Mouse (Mus musculus): ENCODE measurements around the gene Rnf31. TPM values are rescaled to one million over a fixed set of nuclear protein-coding genes. Genes with fewer than 3 reads are reported as not detected.

The Rnf31 gene
- polyA plus RNA-seq, 1 experiment from 2014 or later = 18.1 TPM

DNA sequence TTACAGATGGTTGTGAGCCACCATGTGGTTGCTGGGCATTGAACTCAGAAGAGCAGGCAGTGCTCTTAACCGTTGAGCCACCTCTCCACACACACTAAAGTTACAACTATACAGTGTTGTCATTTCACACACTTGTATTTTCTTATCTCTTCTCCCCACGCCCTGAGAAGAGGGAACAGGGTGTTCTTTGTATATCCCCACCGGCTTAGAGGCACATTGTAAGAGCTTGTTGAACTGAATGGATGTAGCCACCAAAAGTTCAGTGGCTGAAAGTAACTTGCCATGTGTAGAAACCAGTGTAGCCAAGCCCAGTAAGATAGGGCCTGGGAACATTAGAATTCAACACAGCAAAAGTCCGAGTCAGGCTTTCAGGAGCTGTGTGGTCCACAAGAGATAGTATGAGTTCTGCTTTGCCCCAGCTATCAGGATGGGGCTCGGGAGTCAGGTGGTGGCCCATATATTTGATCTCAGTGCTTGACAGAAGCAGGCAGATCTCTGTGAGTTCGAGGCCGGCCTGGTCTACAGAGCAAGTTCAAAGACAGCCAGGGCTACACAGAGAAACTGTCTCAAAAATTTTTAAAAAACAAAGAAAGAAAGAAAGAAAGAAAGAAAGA, 23.2 kb downstream of the Rnf31 start:
- Histone ChIP-seq H3K27ac (ENCODE audit: low read length) (no peak overlapping the region), H3K9ac (ENCODE audit: low read length) (no peak overlapping the region), H3K4me1 (replicated peaks; ENCODE audit: control insufficient read depth, insufficient read depth, low read length) (no peaks in the 10 kb centered on the region; the same call in 1 of the 2 replicates), H3K4me3 (ENCODE audit: low read length) (no peak overlapping the region), H3K27me3 (ENCODE audit: control insufficient read depth, insufficient read depth, low read depth, low read length) (no peaks in the 10 kb centered on the region), H3K36me3 (ENCODE audit: control insufficient read depth, insufficient read depth, low read length) (no peaks in the 10 kb centered on the region), H3K9me3 (ENCODE audit: control insufficient read depth, low read length) (no peaks in the 10 kb centered on the region), H3K4me2 (ENCODE audit: low read depth, low read length) (no peak overlapping the region)
- ATAC-seq (ENCODE audit: low read depth) = no peak
- WGBS = 64% methylated on average over 7 of the region's 7 CpGs

DNA sequence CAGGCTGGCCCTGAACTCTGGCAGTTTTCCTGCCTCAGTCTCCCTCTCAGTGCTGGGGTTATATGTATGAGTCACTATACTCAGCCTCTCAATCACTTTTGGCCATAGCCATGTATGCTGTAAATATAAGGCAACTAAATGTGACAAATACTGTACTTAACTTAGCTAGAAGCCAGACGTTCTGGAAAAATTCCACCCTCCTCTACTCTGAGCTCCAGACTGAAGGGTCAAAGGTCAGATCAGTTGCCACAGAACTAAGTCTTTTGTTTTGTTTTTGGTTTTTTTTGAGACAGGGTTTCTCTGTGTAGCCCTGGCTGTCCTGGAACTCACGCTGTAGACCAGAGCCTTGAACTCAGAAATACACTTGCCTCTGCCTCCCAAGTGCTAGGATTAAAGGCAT, 24.4 kb downstream of the Rnf31 start:
- Histone ChIP-seq H3K4me3 (ENCODE audit: low read length) (no peak overlapping the region), H3K36me3 (ENCODE audit: control insufficient read depth, insufficient read depth, low read length) (no peaks in the 10 kb centered on the region), H3K4me2 (ENCODE audit: low read depth, low read length) (no peak overlapping the region), H3K9me3 (ENCODE audit: control insufficient read depth, low read length) (no peaks in the 10 kb centered on the region), H3K27ac (ENCODE audit: low read length) (no peak overlapping the region), H3K4me1 (replicated peaks; ENCODE audit: control insufficient read depth, insufficient read depth, low read length) (no peaks in the 10 kb centered on the region; the same call in 1 of the 2 replicates), H3K9ac (ENCODE audit: low read length) (no peak overlapping the region), H3K27me3 (ENCODE audit: control insufficient read depth, insufficient read depth, low read depth, low read length) (no peaks in the 10 kb centered on the region)
- no peak for ATAC-seq (ENCODE audit: low read depth)
- WGBS = 48% methylated on average over 2 of the region's 2 CpGs

DNA sequence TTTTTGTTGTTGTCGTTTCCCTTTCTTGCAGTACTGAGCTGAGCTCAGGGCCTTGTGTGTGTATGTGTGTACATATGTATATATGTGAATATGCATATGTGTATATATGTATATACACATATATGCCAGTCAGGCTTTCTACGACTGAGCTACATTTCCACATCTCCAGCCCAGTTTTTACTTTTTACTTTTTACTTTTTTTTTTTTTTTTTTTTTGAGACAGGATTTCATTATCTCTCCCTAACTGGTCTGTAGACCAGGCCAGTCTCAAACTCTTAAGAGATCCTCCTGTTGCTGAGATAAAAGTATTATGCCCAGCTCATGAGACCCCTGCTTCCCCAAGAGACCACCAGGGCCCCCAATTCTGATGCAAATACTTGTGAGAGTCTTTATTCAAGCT, 25.3 kb downstream of the Rnf31 start:
- Histone ChIP-seq H3K27me3 (ENCODE audit: control insufficient read depth, insufficient read depth, low read depth, low read length) (no peaks in the 10 kb centered on the region), H3K4me2 (ENCODE audit: low read depth, low read length) (no peak overlapping the region), H3K4me3 (ENCODE audit: low read length) (no peak overlapping the region), H3K9me3 (ENCODE audit: control insufficient read depth, low read length) (no peaks in the 10 kb centered on the region), H3K4me1 (replicated peaks; ENCODE audit: control insufficient read depth, insufficient read depth, low read length) (no peaks in the 10 kb centered on the region; the same call in 1 of the 2 replicates), H3K36me3 (ENCODE audit: control insufficient read depth, insufficient read depth, low read length) (no peaks in the 10 kb centered on the region), H3K9ac (ENCODE audit: low read length) (no peak overlapping the region), H3K27ac (ENCODE audit: low read length) (no peak overlapping the region)
- 72% methylated on average over 2 of the region's 2 CpGs for WGBS
- ATAC-seq (ENCODE audit: low read depth) = no peak

DNA sequence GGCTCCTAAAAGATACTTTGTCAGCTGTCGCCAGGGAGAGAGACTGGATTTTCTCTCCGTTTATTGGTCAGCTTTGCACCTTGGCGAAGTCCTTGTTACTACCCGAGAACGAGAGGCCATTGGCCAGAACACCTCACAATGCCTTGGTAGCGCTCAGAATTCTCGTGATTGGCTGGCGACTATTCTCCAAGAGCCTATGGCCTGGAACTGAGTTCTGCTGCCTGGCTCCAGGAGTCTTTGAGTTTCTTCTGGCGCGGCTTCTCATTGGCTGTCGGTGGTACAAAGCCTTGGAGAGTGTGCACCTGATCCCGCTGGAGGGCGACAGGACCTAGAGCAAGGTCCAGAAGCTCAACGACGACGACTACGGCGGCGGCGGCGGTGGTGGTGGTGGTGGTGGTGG, 26.3 kb downstream of the Rnf31 start, which contains the start of gene Rec8:
Gene Rec8, plus strand, starts transcription at position 216 of the 400 bp plus-strand sequence.
- Histone ChIP-seq H3K4me3 (ENCODE audit: low read length) (peak within 1 kb of the TSS; percentile 48), H3K27ac (ENCODE audit: low read length) (peak within 1 kb of the TSS; percentile 55), H3K4me2 (ENCODE audit: low read depth, low read length) (peak within 1 kb of the TSS; percentile 52), H3K27me3 (ENCODE audit: control insufficient read depth, insufficient read depth, low read depth, low read length) (no peaks in the 10 kb centered on the region), H3K9ac (ENCODE audit: low read length) (peak within 1 kb of the TSS; percentile 58), H3K4me1 (replicated peaks; ENCODE audit: control insufficient read depth, insufficient read depth, low read length) (no peaks in the 10 kb centered on the region; the same call in 1 of the 2 replicates), H3K36me3 (ENCODE audit: control insufficient read depth, insufficient read depth, low read length) (no peaks in the 10 kb centered on the region), H3K9me3 (ENCODE audit: control insufficient read depth, low read length) (no peaks in the 10 kb centered on the region)
- 16% methylated on average over 21 of the region's 21 CpGs for WGBS
- ATAC-seq (ENCODE audit: low read depth) = peak; percentile 88

DNA sequence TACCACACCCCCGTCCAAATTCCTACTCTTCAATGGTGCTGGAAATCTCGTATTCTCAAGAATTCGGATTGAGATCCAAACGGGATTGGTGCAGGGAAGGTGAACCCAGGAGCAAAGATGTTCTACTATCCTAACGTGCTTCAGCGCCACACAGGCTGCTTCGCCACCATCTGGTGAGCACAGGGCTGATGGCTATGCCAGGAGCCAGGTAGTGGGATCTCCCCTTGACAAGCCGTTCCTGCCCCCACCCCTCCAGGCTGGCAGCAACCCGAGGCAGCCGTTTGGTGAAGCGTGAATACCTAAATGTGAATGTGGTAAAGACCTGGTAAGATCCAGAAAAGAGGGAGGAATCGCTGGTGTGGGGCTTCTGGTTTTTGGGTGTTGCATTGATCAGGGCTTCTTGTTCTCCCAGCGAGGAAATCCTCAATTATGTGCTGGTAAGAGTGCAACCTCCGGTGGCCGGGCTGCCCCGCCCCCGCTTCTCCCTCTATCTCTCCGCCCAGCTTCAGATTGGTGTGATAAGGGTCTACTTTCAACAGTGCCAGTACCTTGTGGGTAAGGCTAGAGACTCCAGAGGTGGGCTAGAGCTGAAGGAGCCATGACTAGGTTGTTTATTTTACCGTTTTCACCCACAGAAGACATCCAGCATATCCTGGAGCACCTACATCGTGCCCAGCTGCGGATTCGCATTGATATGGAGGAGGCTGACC, 27.1 kb downstream of the Rnf31 start:
- peak overlapping the region; percentile 48 for H3K4me3 ChIP-seq (ENCODE audit: low read length)
- 30% methylated on average over 22 of the region's 22 CpGs for WGBS
- H3K9me3 ChIP-seq (ENCODE audit: control insufficient read depth, low read length) = no peaks in the 10 kb centered on the region
- ATAC-seq (ENCODE audit: low read depth) = peak; percentile 26; the same call in 1 of the 2 replicates
- H3K27ac ChIP-seq (ENCODE audit: low read length) = no peak overlapping the region
- H3K4me2 ChIP-seq (ENCODE audit: low read depth, low read length) = peak overlapping the region; percentile 52
- no peaks in the 10 kb centered on the region for H3K36me3 ChIP-seq (ENCODE audit: control insufficient read depth, insufficient read depth, low read length)
- H3K27me3 ChIP-seq (ENCODE audit: control insufficient read depth, insufficient read depth, low read depth, low read length) = no peaks in the 10 kb centered on the region
- peak overlapping the region; percentile 58 for H3K9ac ChIP-seq (ENCODE audit: low read length)
- no peaks in the 10 kb centered on the region; the same call in 1 of the 2 replicates for H3K4me1 ChIP-seq (replicated peaks; ENCODE audit: control insufficient read depth, insufficient read depth, low read length)

DNA sequence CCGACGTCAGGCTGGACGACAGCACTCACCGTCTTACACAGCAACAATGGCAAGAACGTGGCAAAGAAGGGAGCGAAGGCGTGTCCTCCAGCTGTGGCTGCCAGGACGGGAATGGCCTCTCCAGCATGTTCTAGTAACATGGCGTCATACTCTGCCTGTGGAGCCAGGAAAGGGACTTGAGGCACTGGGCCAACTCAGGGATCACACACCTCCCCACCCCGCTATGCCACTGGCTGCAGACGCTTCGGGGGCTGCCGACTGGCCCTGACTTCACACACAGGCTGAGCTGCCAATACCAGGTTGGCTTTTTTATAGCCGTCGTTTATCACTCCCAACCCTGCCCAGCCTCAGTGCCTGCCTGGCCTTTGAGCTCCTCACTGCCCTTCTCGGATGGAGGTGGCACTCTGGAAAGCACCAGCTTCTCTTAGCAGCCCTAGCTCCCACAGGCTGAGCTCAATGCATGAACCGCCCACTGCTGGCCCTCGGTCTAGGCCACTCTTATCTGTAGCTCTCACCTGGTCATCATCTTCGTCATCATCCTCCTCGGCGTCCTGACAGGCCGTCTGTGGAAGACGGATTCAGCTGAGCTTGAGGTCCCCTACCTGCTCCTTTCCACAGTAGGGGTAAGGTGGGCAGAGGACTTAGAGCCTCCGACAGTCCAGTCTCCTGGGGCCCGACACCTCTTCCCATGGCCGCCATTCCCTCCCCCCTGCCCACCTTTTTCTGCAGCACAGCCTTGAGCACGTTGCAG, 36.7 kb downstream of the Rnf31 start:
- Histone ChIP-seq H3K9ac (ENCODE audit: low read length) (no peak overlapping the region), H3K36me3 (ENCODE audit: control insufficient read depth, insufficient read depth, low read length) (peaks cover 57% of the 10 kb centered on the region), H3K9me3 (ENCODE audit: control insufficient read depth, low read length) (no peaks in the 10 kb centered on the region), H3K4me2 (ENCODE audit: low read depth, low read length) (no peak overlapping the region), H3K27me3 (ENCODE audit: control insufficient read depth, insufficient read depth, low read depth, low read length) (no peaks in the 10 kb centered on the region), H3K4me1 (replicated peaks; ENCODE audit: control insufficient read depth, insufficient read depth, low read length) (no peaks in the 10 kb centered on the region), H3K4me3 (ENCODE audit: low read length) (no peak overlapping the region), H3K27ac (ENCODE audit: low read length) (no peak overlapping the region)
- 89% methylated on average over 27 of the region's 27 CpGs for WGBS
- no peak for ATAC-seq (ENCODE audit: low read depth)

DNA sequence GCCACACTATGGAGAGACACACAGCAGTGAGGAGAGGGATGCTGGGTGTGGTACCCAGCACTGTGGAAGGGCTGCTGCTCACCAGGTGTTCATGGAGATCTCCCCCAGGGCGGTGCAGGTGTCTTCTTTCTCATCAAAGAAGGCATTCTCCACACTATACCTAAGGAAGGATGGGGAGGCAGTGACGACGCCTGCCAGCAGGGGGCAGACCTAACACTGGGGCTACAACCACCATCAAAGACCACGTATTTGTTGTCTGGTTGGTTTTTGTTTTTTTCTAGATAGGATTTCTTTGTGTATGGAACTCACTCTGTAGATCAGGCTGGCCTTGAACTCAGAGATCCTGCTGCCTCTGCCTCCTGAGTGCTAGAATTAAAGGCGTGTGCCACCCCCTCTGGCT, 37.8 kb downstream of the Rnf31 start:
- H3K4me2 ChIP-seq (ENCODE audit: low read depth, low read length) = no peak overlapping the region
- WGBS = 53% methylated on average over 5 of the region's 5 CpGs
- peaks cover 62% of the 10 kb centered on the region for H3K36me3 ChIP-seq (ENCODE audit: control insufficient read depth, insufficient read depth, low read length)
- H3K27me3 ChIP-seq (ENCODE audit: control insufficient read depth, insufficient read depth, low read depth, low read length) = no peaks in the 10 kb centered on the region
- H3K4me3 ChIP-seq (ENCODE audit: low read length) = no peak overlapping the region
- ATAC-seq (ENCODE audit: low read depth) = no peak
- no peaks in the 10 kb centered on the region for H3K4me1 ChIP-seq (replicated peaks; ENCODE audit: control insufficient read depth, insufficient read depth, low read length)
- no peaks in the 10 kb centered on the region for H3K9me3 ChIP-seq (ENCODE audit: control insufficient read depth, low read length)
- no peak overlapping the region for H3K27ac ChIP-seq (ENCODE audit: low read length)
- no peak overlapping the region for H3K9ac ChIP-seq (ENCODE audit: low read length)

DNA sequence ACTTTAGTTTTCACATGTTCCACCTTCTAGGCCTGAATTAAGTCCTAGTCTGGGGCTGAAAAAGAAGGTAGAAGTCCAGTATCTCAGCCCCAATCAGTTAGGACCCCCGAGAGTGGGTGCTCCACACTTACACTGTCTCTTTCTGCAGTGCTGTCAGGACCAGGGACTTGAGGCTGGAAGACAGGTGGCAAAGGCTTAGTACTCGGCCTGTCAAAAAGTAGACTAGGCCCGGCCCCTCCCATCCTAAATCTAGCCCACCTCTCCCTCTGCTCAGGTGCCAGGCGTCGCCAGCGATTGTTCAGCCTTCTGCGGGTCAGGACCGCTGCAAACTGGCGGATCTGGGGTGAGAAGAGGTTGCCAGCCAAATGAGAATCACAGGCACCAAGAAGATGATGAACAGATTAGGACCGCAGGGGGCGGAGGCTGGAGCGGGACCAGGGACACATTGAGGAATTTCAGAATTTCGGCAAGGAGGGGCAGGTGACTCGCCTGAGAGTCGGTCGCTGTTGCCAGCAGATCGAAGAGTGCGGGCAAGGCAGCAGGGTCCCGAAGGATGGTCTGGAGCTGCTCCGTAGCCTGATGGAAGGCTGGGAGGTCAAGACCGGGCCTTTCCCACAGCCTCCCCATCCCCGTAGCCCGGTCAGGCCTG, 43.5 kb downstream of the Rnf31 start:
- WGBS = 4% methylated on average over 23 of the region's 23 CpGs
- peaks cover 58% of the 10 kb centered on the region for H3K36me3 ChIP-seq (ENCODE audit: control insufficient read depth, insufficient read depth, low read length)
- no peaks in the 10 kb centered on the region for H3K27me3 ChIP-seq (ENCODE audit: control insufficient read depth, insufficient read depth, low read depth, low read length)
- H3K4me2 ChIP-seq (ENCODE audit: low read depth, low read length) = peak overlapping the region; percentile 86
- H3K9ac ChIP-seq (ENCODE audit: low read length) = peak overlapping the region; percentile 76
- H3K4me1 ChIP-seq (replicated peaks; ENCODE audit: control insufficient read depth, insufficient read depth, low read length) = peaks cover 5% of the 10 kb centered on the region; the same call in 1 of the 2 replicates
- H3K4me3 ChIP-seq (ENCODE audit: low read length) = peak overlapping the region; percentile 69
- H3K27ac ChIP-seq (ENCODE audit: low read length) = peak overlapping the region; percentile 69
- ATAC-seq (ENCODE audit: low read depth) = peak; percentile 40
- no peaks in the 10 kb centered on the region for H3K9me3 ChIP-seq (ENCODE audit: control insufficient read depth, low read length)
